Mouse (Mus musculus) hindbrain, postnatal 0 days (tissue): ENCODE results near the gene Supt6. TPM values are rescaled to one million over a fixed set of nuclear protein-coding genes. Genes with fewer than 3 reads are reported as not detected.

ENCODE experiments used
- ATAC-seq: fragments of 200-750 bp; cut with Nextera tagmentation; 2 replicates; pipeline ENCODE4 v1.8.0; 2017; ENCODE audit warnings: mild to moderate bottlenecking, moderate TSS enrichment, moderate library complexity
- DNase-seq: peaks from one replicate; pipeline ENCODE4 v3.0.0-alpha.2; 2015; ENCODE audit warnings: low spot score
- H3K27ac ChIP-seq: fragments of 300-500 bp; sonication (generic); 2 replicates; pipeline ENCODE4 v1.5.1; 2014; ENCODE audit warnings: mild to moderate bottlenecking
- H3K27me3 ChIP-seq: fragments of 300-500 bp; sonication (generic); 2 replicates; pipeline ENCODE4 v1.6.1; 2014; ENCODE audit warnings: low read length, mixed read lengths; ENCODE audit not compliant: insufficient read depth
- H3K36me3 ChIP-seq: fragments of 300-500 bp; sonication (generic); 2 replicates; pipeline ENCODE4 v1.6.1; 2014; ENCODE audit warnings: low read length, mixed read lengths; ENCODE audit not compliant: insufficient read depth
- H3K4me1 ChIP-seq: fragments of 300-500 bp; sonication (generic); 2 replicates; pipeline ENCODE4 v1.6.1; 2014; ENCODE audit warnings: antibody characterized with exemption, low read length, mixed read lengths; ENCODE audit not compliant: insufficient read depth
- H3K4me2 ChIP-seq: fragments of 300-500 bp; sonication (generic); 2 replicates; pipeline ENCODE4 v1.6.1; 2014; ENCODE audit warnings: low read depth, mild to moderate bottlenecking, low read length, moderate library complexity, mixed read lengths
- H3K4me3 ChIP-seq: fragments of 300-500 bp; sonication (generic); 2 replicates; pipeline ENCODE4 v1.5.1; 2014; ENCODE audit warnings: low read length
- H3K9ac ChIP-seq: fragments of 300-500 bp; sonication (generic); replicated peaks from 2 replicates; pipeline ENCODE4 v1.6.1; 2014; ENCODE audit warnings: mild to moderate bottlenecking, low read length, moderate library complexity, mixed read lengths
- H3K9me3 ChIP-seq: fragments of 300-500 bp; sonication (generic); 2 replicates; pipeline ENCODE4 v1.6.1; 2016; ENCODE audit warnings: low read length, mixed read lengths
- CTCF ChIP-seq: IDR thresholded peaks from 2 replicates; pipeline ENCODE4 v1.5.1; 2016; ENCODE audit warnings: antibody characterized with exemption, control low read depth, low read depth
- WGBS: fragments of 180-500 bp; shearing (Covaris S2); extraction: QIAGEN DNeasy Blood & Tissue Kit; methylation state at CpG from one replicate; pipeline ENCODE4 v1.1.7; 2014; 5-methylcytosine and 5-hydroxymethylcytosine counted together
- polyA plus RNA-seq: library from polyadenylated mRNA; unstranded; fragments of >200 nt; fragmentation: Nextera tagmentation; extraction: Ambion mirVana; gene quantifications from 2 replicates; pipeline ENCODE4 v1.2.1, GENCODE M21; 2015
- total RNA-seq: library from RNA; depleted of rRNA; stranded (reverse); fragments of >200 nt; gene quantifications from 2 replicates; pipeline ENCODE4 v1.2.3, GENCODE M21; 2014

Gene Supt6
- total and polyA plus RNA-seq, 2 experiments from 2014 or later: 19.0 to 36.0 TPM

GRCm38 (mm10) chr11:78167257-78167959 is 78.4 kb downstream of the Supt6 start:
- no peaks in the 10 kb centered on the region for H3K36me3 ChIP-seq
- DNase-seq (no peak), ATAC-seq (no peak)
- no peaks in the 10 kb centered on the region for H3K9me3 ChIP-seq
- H3K9ac ChIP-seq: no peak overlapping the region
- no peak for TF ChIP-seq CTCF
- no peak overlapping the region for H3K4me2 ChIP-seq
- peaks cover 19% of the 10 kb centered on the region for H3K4me1 ChIP-seq
- no peaks in the 10 kb centered on the region for H3K27me3 ChIP-seq
- H3K27ac ChIP-seq: no peak overlapping the region
- no peak overlapping the region for H3K4me3 ChIP-seq
- 85% methylated on average over 14 of the region's 14 CpGs for WGBS

GRCm38 (mm10) chr11:78166640-78167039 is 79.1 kb downstream of the Supt6 start:
- 79% methylated on average over 6 of the region's 6 CpGs for WGBS
- H3K27me3 ChIP-seq: no peaks in the 10 kb centered on the region
- H3K4me1 ChIP-seq: peaks cover 19% of the 10 kb centered on the region
- no peak overlapping the region for H3K9ac ChIP-seq
- peak overlapping the region; percentile 98; the same call in 1 of the 2 replicates for H3K27ac ChIP-seq
- no peak overlapping the region for H3K4me2 ChIP-seq
- no peak for DNase-seq
- ATAC-seq: no peak
- H3K36me3 ChIP-seq: no peaks in the 10 kb centered on the region
- H3K4me3 ChIP-seq: no peak overlapping the region
- no peak for TF ChIP-seq CTCF
- H3K9me3 ChIP-seq: no peaks in the 10 kb centered on the region

GRCm38 (mm10) chr11:78166161-78166560 is 79.6 kb downstream of the Supt6 start:
- Histone ChIP-seq H3K36me3 (peaks cover under 1% of the 10 kb centered on the region; the same call in 1 of the 2 replicates), H3K9me3 (no peaks in the 10 kb centered on the region), H3K27me3 (no peaks in the 10 kb centered on the region), H3K4me1 (peaks cover 19% of the 10 kb centered on the region), H3K9ac (peak overlapping the region; percentile 100), H3K27ac (peak overlapping the region; percentile 98), H3K4me2 (peak overlapping the region; percentile 82), H3K4me3 (peak overlapping the region; percentile 98)
- DNase-seq (no peak), ATAC-seq (no peak)
- TF ChIP-seq CTCF: no peak
- WGBS: 55% methylated on average over 4 of the region's 4 CpGs

GRCm38 (mm10) chr11:78165761-78166109 is 80.1 kb downstream of the Supt6 start:
- no peaks in the 10 kb centered on the region for H3K27me3 ChIP-seq
- ATAC-seq: peak; percentile 25
- peak overlapping the region; percentile 98 for H3K27ac ChIP-seq
- peaks cover 19% of the 10 kb centered on the region for H3K4me1 ChIP-seq
- DNase-seq: peak; percentile 67
- peak overlapping the region; percentile 100 for H3K9ac ChIP-seq
- no peak for TF ChIP-seq CTCF
- H3K4me2 ChIP-seq: peak overlapping the region; percentile 82
- WGBS: 2% methylated on average over 16 of the region's 16 CpGs
- peak overlapping the region; percentile 98 for H3K4me3 ChIP-seq
- no peaks in the 10 kb centered on the region for H3K9me3 ChIP-seq
- H3K36me3 ChIP-seq: peaks cover 5% of the 10 kb centered on the region

GRCm38 (mm10) chr11:78164924-78165760 is 80.6 kb downstream of the Supt6 start, which contains the start of gene Traf4:
Gene Traf4 (minus strand): TSS chr11:78165589.
- Histone ChIP-seq H3K9ac (peak within 1 kb of the TSS; percentile 100), H3K4me3 (peak within 1 kb of the TSS; percentile 98), H3K4me2 (peak within 1 kb of the TSS; percentile 82), H3K36me3 (peaks cover 11% of the 10 kb centered on the region), H3K27ac (peak within 1 kb of the TSS; percentile 98), H3K4me1 (peaks cover 19% of the 10 kb centered on the region), H3K27me3 (no peaks in the 10 kb centered on the region), H3K9me3 (no peaks in the 10 kb centered on the region)
- DNase-seq (peak; percentile 94), ATAC-seq (peak; percentile 87)
- WGBS: under 1% methylated on average over 75 of the region's 78 CpGs
- TF ChIP-seq CTCF: no peak

GRCm38 (mm10) chr11:78164604-78164923 is 81.2 kb downstream of the Supt6 start:
- Histone ChIP-seq H3K9me3 (no peaks in the 10 kb centered on the region), H3K4me3 (peak overlapping the region; percentile 98), H3K27me3 (no peaks in the 10 kb centered on the region), H3K4me2 (peak overlapping the region; percentile 82), H3K27ac (peak overlapping the region; percentile 98), H3K36me3 (peaks cover 17% of the 10 kb centered on the region), H3K4me1 (peaks cover 19% of the 10 kb centered on the region), H3K9ac (peak overlapping the region; percentile 100)
- no peak for TF ChIP-seq CTCF
- under 1% methylated on average over 14 of the region's 14 CpGs for WGBS
- 0 out of 2 replicates have a peak, but pooled peaks have one; percentile 0 for ATAC-seq
- DNase-seq: no peak
